Mouse (Mus musculus): ENCODE measurements around the gene Gm20388. TPM values are rescaled to one million over a fixed set of nuclear protein-coding genes. Genes with fewer than 3 reads are reported as not detected.

The Gm20388 gene
- total RNA-seq, 1 experiment = 27.0 TPM

DNA sequence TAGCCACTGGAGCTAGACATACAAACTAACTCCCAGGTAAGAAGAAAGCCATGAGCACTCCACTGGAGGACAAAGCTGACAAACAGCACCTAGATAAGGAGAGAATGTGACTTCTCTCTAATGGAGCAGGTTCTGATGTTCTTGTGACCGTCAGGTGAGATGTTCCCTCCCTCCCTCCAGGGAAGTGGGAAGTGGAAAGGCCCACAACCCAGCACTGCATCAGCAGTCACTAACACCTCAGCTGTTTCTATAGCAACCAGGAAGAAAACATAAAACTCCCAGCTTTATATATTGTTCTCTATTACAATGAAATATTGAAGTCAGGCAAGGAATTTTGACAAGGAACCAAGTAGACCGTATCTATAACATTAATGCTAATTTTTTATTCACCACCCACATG lies 3109.4 kb downstream of the Gm20388 start:
- in situ Hi-C loops (cut with MboI; ENCODE audit: low sequenced_read_pairs in 2 of 2, unreplicated experiment in 2 of 2) = no loop called here
- TF ChIP-seq CHD2 (IDR thresholded peaks at IDR 0.05; ENCODE audit: low read depth, low read length) = no peak
- TF ChIP-seq MAFK (IDR thresholded peaks at IDR 0.05; ENCODE audit: insufficient read depth, low read depth, low read length) = no peak
- no peak for TF ChIP-seq HCFC1 (IDR thresholded peaks at IDR 0.05; ENCODE audit: borderline replicate concordance, insufficient read depth, low read length)
- no peak for TF ChIP-seq ZNF384 (IDR thresholded peaks at IDR 0.05; ENCODE audit: low read depth, low read length)
- TF ChIP-seq ZC3H11A (IDR thresholded peaks at IDR 0.05; ENCODE audit: borderline replicate concordance, low read depth, low read length) = no peak

GRCm38 (mm10) chr8:123020859-123021258 lies 3110.2 kb downstream of the Gm20388 start:
- in situ Hi-C loops (cut with MboI; ENCODE audit: low sequenced_read_pairs in 2 of 2, unreplicated experiment in 2 of 2) = no loop called here
- Histone ChIP-seq H3K9me3 (ENCODE audit: control insufficient read depth, insufficient read depth, low read depth, low read length) (no peaks in the 10 kb centered on the region), H3K27ac (ENCODE audit: insufficient read depth, low read depth, low read length, poor library complexity, severe bottlenecking) (no peak overlapping the region), H3K9ac (ENCODE audit: insufficient read depth, low read depth, low read length, poor library complexity, severe bottlenecking) (0 out of 2 replicates have a peak overlapping the region, but pooled peaks have one; percentile 21), H3K36me3 (ENCODE audit: control insufficient read depth, insufficient read depth, low read length, poor library complexity, severe bottlenecking) (no peaks in the 10 kb centered on the region), H3K4me3 (ENCODE audit: insufficient read depth in 1 of 2, low read depth in 1 of 2, low read length in 2 of 2, poor library complexity in 1 of 2, severe bottlenecking in 1 of 2) (no peak overlapping the region), H3K4me1 (ENCODE audit: control insufficient read depth in 2 of 2, insufficient read depth in 2 of 2, low read length in 2 of 2, poor library complexity in 1 of 2) (peaks cover 14 to 19% of the 10 kb centered on the region in 2 experiments)
- DNase-seq (ENCODE audit: low read depth, low spot score) = no peak
- no peak for TF ChIP-seq ZC3H11A (IDR thresholded peaks at IDR 0.05; ENCODE audit: borderline replicate concordance, low read depth, low read length)
- no peak for TF ChIP-seq MAFK (IDR thresholded peaks at IDR 0.05; ENCODE audit: insufficient read depth, low read depth, low read length)

More for the DNA sequence above, 3109.4 kb downstream of the Gm20388 start:
- Histone ChIP-seq H3K9ac (ENCODE audit: insufficient read depth, low read depth, low read length, poor library complexity, severe bottlenecking) (no peak overlapping the region), H3K27ac (ENCODE audit: insufficient read depth, low read depth, low read length, poor library complexity, severe bottlenecking) (no peak overlapping the region), H3K4me3 (ENCODE audit: insufficient read depth in 1 of 2, low read depth in 1 of 2, low read length in 2 of 2, poor library complexity in 1 of 2, severe bottlenecking in 1 of 2) (no peak overlapping the region), H3K4me1 (ENCODE audit: control insufficient read depth in 2 of 2, insufficient read depth in 2 of 2, low read length in 2 of 2, poor library complexity in 1 of 2) (peaks cover 14 to 15% of the 10 kb centered on the region in 2 experiments), H3K9me3 (ENCODE audit: control insufficient read depth, insufficient read depth, low read depth, low read length) (no peaks in the 10 kb centered on the region), H3K36me3 (ENCODE audit: control insufficient read depth, insufficient read depth, low read length, poor library complexity, severe bottlenecking) (no peaks in the 10 kb centered on the region)
- DNase-seq (ENCODE audit: low read depth, low spot score) = no peak

DNA sequence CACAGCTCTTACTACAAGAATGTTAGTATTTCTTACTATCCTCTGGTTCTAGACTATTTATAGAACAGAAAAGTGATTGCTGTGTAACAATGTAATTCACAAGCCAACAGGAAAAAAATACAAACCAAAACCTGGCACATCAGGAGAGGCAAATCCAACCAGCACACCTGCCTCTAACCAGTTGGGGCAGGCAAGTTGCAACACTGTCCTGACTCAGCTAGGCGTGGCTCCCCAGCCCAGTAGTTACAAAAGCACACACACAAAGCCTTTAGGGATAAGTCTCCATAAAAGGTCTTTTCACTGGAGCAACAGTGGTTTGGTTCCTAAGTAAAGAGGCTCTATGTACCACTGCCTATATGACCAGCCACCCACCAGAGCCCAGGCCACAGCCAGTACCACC lies 3110.6 kb downstream of the Gm20388 start:
- Histone ChIP-seq H3K9ac (ENCODE audit: insufficient read depth, low read depth, low read length, poor library complexity, severe bottlenecking) (no peak overlapping the region), H3K4me1 (ENCODE audit: control insufficient read depth in 2 of 2, insufficient read depth in 2 of 2, low read length in 2 of 2, poor library complexity in 1 of 2) (peaks cover 14 to 20% of the 10 kb centered on the region in 2 experiments), H3K36me3 (ENCODE audit: control insufficient read depth, insufficient read depth, low read length, poor library complexity, severe bottlenecking) (no peaks in the 10 kb centered on the region), H3K27ac (ENCODE audit: insufficient read depth, low read depth, low read length, poor library complexity, severe bottlenecking) (peak overlapping the region; percentile 34; the same call in 1 of the 2 replicates), H3K9me3 (ENCODE audit: control insufficient read depth, insufficient read depth, low read depth, low read length) (no peaks in the 10 kb centered on the region), H3K4me3 (ENCODE audit: insufficient read depth in 1 of 2, low read depth in 1 of 2, low read length in 2 of 2, poor library complexity in 1 of 2, severe bottlenecking in 1 of 2) (no peak overlapping the region)
- TF ChIP-seq CHD2 (IDR thresholded peaks at IDR 0.05; ENCODE audit: low read depth, low read length) (no peak), MAFK (IDR thresholded peaks at IDR 0.05; ENCODE audit: insufficient read depth, low read depth, low read length) (no peak), ZC3H11A (IDR thresholded peaks at IDR 0.05; ENCODE audit: borderline replicate concordance, low read depth, low read length) (no peak), HCFC1 (IDR thresholded peaks at IDR 0.05; ENCODE audit: borderline replicate concordance, insufficient read depth, low read length) (no peak), ZNF384 (IDR thresholded peaks at IDR 0.05; ENCODE audit: low read depth, low read length) (no peak)
- in situ Hi-C loops (cut with MboI; ENCODE audit: low sequenced_read_pairs in 2 of 2, unreplicated experiment in 2 of 2) = no loop called here
- DNase-seq (ENCODE audit: low read depth, low spot score) = peak; percentile 48

GRCm38 (mm10) chr8:123022727-123023126 lies 3112.1 kb downstream of the Gm20388 start:
- no peaks in the 10 kb centered on the region for H3K36me3 ChIP-seq (ENCODE audit: control insufficient read depth, insufficient read depth, low read length, poor library complexity, severe bottlenecking)
- no peak overlapping the region for H3K4me3 ChIP-seq (ENCODE audit: insufficient read depth in 1 of 2, low read depth in 1 of 2, low read length in 2 of 2, poor library complexity in 1 of 2, severe bottlenecking in 1 of 2)
- H3K4me1 ChIP-seq (ENCODE audit: control insufficient read depth in 2 of 2, insufficient read depth in 2 of 2, low read length in 2 of 2, poor library complexity in 1 of 2) = peaks cover 13 to 19% of the 10 kb centered on the region in 2 experiments
- no peak overlapping the region for H3K9ac ChIP-seq (ENCODE audit: insufficient read depth, low read depth, low read length, poor library complexity, severe bottlenecking)
- no peak overlapping the region for H3K27ac ChIP-seq (ENCODE audit: insufficient read depth, low read depth, low read length, poor library complexity, severe bottlenecking)
- H3K9me3 ChIP-seq (ENCODE audit: control insufficient read depth, insufficient read depth, low read depth, low read length) = no peaks in the 10 kb centered on the region
- in situ Hi-C loops (cut with MboI; ENCODE audit: low sequenced_read_pairs in 2 of 2, unreplicated experiment in 2 of 2) = no loop called here
- no peak for DNase-seq (ENCODE audit: low read depth, low spot score)
- TF ChIP-seq ZC3H11A (IDR thresholded peaks at IDR 0.05; ENCODE audit: borderline replicate concordance, low read depth, low read length) = no peak
- TF ChIP-seq HCFC1 (IDR thresholded peaks at IDR 0.05; ENCODE audit: borderline replicate concordance, insufficient read depth, low read length) = no peak
- no peak for TF ChIP-seq ZNF384 (IDR thresholded peaks at IDR 0.05; ENCODE audit: low read depth, low read length)
- TF ChIP-seq CHD2 (IDR thresholded peaks at IDR 0.05; ENCODE audit: low read depth, low read length) = no peak
- no peak for TF ChIP-seq MAFK (IDR thresholded peaks at IDR 0.05; ENCODE audit: insufficient read depth, low read depth, low read length)

DNA sequence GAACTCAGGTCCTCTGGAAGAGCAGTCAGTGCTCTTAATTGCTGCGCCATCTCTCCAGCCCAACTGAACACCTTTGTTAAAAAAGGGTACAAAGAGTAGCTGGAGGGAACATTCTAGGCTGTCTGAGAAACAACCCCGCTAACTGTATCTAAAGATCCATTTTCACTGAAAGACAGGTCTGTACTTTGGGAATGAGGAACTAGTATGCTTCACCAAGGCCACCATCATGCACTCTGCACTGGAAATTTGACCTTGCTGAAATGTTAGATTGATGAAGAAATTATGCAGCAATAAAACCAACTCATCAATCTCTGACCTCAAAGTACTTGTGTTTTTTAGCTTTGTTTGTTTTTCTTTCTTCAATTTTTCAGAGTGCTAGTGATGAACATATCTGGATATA lies 3113.6 kb downstream of the Gm20388 start:
- no peak for DNase-seq (ENCODE audit: low read depth, low spot score)
- no peak overlapping the region for H3K27ac ChIP-seq (ENCODE audit: insufficient read depth, low read depth, low read length, poor library complexity, severe bottlenecking)
- TF ChIP-seq ZC3H11A (IDR thresholded peaks at IDR 0.05; ENCODE audit: borderline replicate concordance, low read depth, low read length) (no peak), HCFC1 (IDR thresholded peaks at IDR 0.05; ENCODE audit: borderline replicate concordance, insufficient read depth, low read length) (no peak), MAFK (IDR thresholded peaks at IDR 0.05; ENCODE audit: insufficient read depth, low read depth, low read length) (no peak), ZNF384 (IDR thresholded peaks at IDR 0.05; ENCODE audit: low read depth, low read length) (no peak), CHD2 (IDR thresholded peaks at IDR 0.05; ENCODE audit: low read depth, low read length) (no peak)
- no peak overlapping the region for H3K9ac ChIP-seq (ENCODE audit: insufficient read depth, low read depth, low read length, poor library complexity, severe bottlenecking)
- H3K4me3 ChIP-seq (ENCODE audit: insufficient read depth in 1 of 2, low read depth in 1 of 2, low read length in 2 of 2, poor library complexity in 1 of 2, severe bottlenecking in 1 of 2) = no peak overlapping the region
- no peaks in the 10 kb centered on the region for H3K9me3 ChIP-seq (ENCODE audit: control insufficient read depth, insufficient read depth, low read depth, low read length)
- peaks cover 13 to 20% of the 10 kb centered on the region in 2 experiments for H3K4me1 ChIP-seq (ENCODE audit: control insufficient read depth in 2 of 2, insufficient read depth in 2 of 2, low read length in 2 of 2, poor library complexity in 1 of 2)
- in situ Hi-C loops (cut with MboI; ENCODE audit: low sequenced_read_pairs in 2 of 2, unreplicated experiment in 2 of 2) = no loop called here
- no peaks in the 10 kb centered on the region for H3K36me3 ChIP-seq (ENCODE audit: control insufficient read depth, insufficient read depth, low read length, poor library complexity, severe bottlenecking)
